Mouse (Mus musculus): Measurements from ENCODE around the gene Lrwd1.

DNA sequence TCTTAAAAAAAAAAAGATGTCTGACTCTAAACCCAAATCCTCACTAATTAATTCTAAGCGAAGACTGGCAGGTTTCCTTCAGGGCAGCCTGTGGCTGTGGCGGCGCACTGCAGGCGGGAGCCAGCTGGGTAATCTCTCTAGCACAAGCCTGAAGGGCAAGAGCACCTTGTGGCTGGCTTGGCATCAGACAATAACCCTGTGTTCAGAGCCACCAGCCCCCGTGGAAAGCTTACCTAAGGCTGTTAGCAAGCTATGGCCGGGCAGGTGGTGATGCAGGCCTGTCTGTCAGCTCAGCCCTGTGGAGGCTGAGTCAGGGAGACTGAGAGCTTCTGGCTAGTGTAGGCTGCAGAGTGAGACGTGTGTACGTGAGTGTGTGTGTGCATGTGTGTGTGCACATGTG is 29.4 kb upstream of the Lrwd1 start:
- no peak for TF ChIP-seq EP300 (IDR thresholded peaks at IDR 0.05; ENCODE audit: low read depth in 1 of 2, low read length in 2 of 2)
- TF ChIP-seq CTCF (IDR thresholded peaks at IDR 0.05 in 2 of 3, conservative IDR thresholded peaks at IDR 0.05 in 1 of 3; ENCODE audit: control insufficient read depth in 1 of 3, insufficient read depth in 1 of 3, low read depth in 2 of 3, low read length in 3 of 3, poor library complexity in 1 of 3, severe bottlenecking in 1 of 3), result no peak
